Mouse (Mus musculus): ENCODE measurements around the gene Ccdc71. TPM values are rescaled to one million over a fixed set of nuclear protein-coding genes. Genes with fewer than 3 reads are reported as not detected.

Ccdc71 gene
- polyA plus RNA-seq, 1 experiment from 2014 or later, result 56.3 TPM

Other genes starting within 250 kb of the Ccdc71 start
- gene Dag1, start 196.6 kb upstream of the Ccdc71 start, polyA plus RNA-seq (2015; fragmentation: Nextera tagmentation; extraction: Ambion mirVana), result 86.6 and 107 TPM in 2 replicates
- 35.5 and 43.8 TPM in 2 replicates for gene Nicn1, start 170.1 kb upstream of the Ccdc71 start, polyA plus RNA-seq (2015; fragmentation: Nextera tagmentation; extraction: Ambion mirVana)
- 8.3 and 9.5 TPM in 2 replicates for gene Amt, start 163.7 kb upstream of the Ccdc71 start, polyA plus RNA-seq (2015; fragmentation: Nextera tagmentation; extraction: Ambion mirVana)
- 470 and 473 TPM in 2 replicates for gene Rhoa, start 154.4 kb upstream of the Ccdc71 start, polyA plus RNA-seq (2015; fragmentation: Nextera tagmentation; extraction: Ambion mirVana)
- 44.3 and 47.6 TPM in 2 replicates for gene Tcta, start 154.4 kb upstream of the Ccdc71 start, polyA plus RNA-seq (2015; fragmentation: Nextera tagmentation; extraction: Ambion mirVana)
- 621 and 657 TPM in 2 replicates for gene Gpx1, start 121.6 kb upstream of the Ccdc71 start, polyA plus RNA-seq (2015; fragmentation: Nextera tagmentation; extraction: Ambion mirVana)
- 99.6 and 108 TPM in 2 replicates for gene Usp4, start 112.7 kb upstream of the Ccdc71 start, polyA plus RNA-seq (2015; fragmentation: Nextera tagmentation; extraction: Ambion mirVana)
- gene 1700102P08Rik, start 67.7 kb upstream of the Ccdc71 start, polyA plus RNA-seq (2015; fragmentation: Nextera tagmentation; extraction: Ambion mirVana), result 0.72 and 0.74 TPM in 2 replicates
- gene Ccdc36, start 32.0 kb upstream of the Ccdc71 start, polyA plus RNA-seq (2015; fragmentation: Nextera tagmentation; extraction: Ambion mirVana), result 1.2 and 1.3 TPM in 2 replicates
- not detected in 2 replicates for gene BC048562, start 24.0 kb upstream of the Ccdc71 start, polyA plus RNA-seq (2015; fragmentation: Nextera tagmentation; extraction: Ambion mirVana)
- 30.6 and 32.5 TPM in 2 replicates for gene Klhdc8b, start 1.1 kb downstream of the Ccdc71 start, polyA plus RNA-seq (2015; fragmentation: Nextera tagmentation; extraction: Ambion mirVana)
- gene Lamb2, start 19.2 kb downstream of the Ccdc71 start, polyA plus RNA-seq (2015; fragmentation: Nextera tagmentation; extraction: Ambion mirVana), result 78.4 and 79.9 TPM in 2 replicates
- gene Usp19, start 30.1 kb downstream of the Ccdc71 start, polyA plus RNA-seq (2015; fragmentation: Nextera tagmentation; extraction: Ambion mirVana), result 61.4 and 63.3 TPM in 2 replicates
- 104 and 107 TPM in 2 replicates for gene Qars, start 47.2 kb downstream of the Ccdc71 start, polyA plus RNA-seq (2015; fragmentation: Nextera tagmentation; extraction: Ambion mirVana)
- gene Qrich1, start 56.3 kb downstream of the Ccdc71 start, polyA plus RNA-seq (2015; fragmentation: Nextera tagmentation; extraction: Ambion mirVana), result 112 TPM in 2 replicates
- gene Impdh2, start 99.8 kb downstream of the Ccdc71 start, polyA plus RNA-seq (2015; fragmentation: Nextera tagmentation; extraction: Ambion mirVana), result 151 and 157 TPM in 2 replicates
- gene Ndufaf3, start 106.9 kb downstream of the Ccdc71 start, polyA plus RNA-seq (2015; fragmentation: Nextera tagmentation; extraction: Ambion mirVana), result 33.6 and 40.4 TPM in 2 replicates
- 109 and 122 TPM in 2 replicates for gene Dalrd3, start 109.4 kb downstream of the Ccdc71 start, polyA plus RNA-seq (2015; fragmentation: Nextera tagmentation; extraction: Ambion mirVana)
- gene Wdr6, start 118.2 kb downstream of the Ccdc71 start, polyA plus RNA-seq (2015; fragmentation: Nextera tagmentation; extraction: Ambion mirVana), result 89.6 and 95.0 TPM in 2 replicates
- 8.8 and 10.8 TPM in 2 replicates for gene P4htm, start 137.1 kb downstream of the Ccdc71 start, polyA plus RNA-seq (2015; fragmentation: Nextera tagmentation; extraction: Ambion mirVana)
- 43.8 and 44.4 TPM in 2 replicates for gene Arih2, start 188.9 kb downstream of the Ccdc71 start, polyA plus RNA-seq (2015; fragmentation: Nextera tagmentation; extraction: Ambion mirVana)
- gene Slc25a20, start 201.6 kb downstream of the Ccdc71 start, polyA plus RNA-seq (2015; fragmentation: Nextera tagmentation; extraction: Ambion mirVana), result 37.1 and 38.3 TPM in 2 replicates
- 24.2 and 28.2 TPM in 2 replicates for gene Prkar2a, start 228.8 kb downstream of the Ccdc71 start, polyA plus RNA-seq (2015; fragmentation: Nextera tagmentation; extraction: Ambion mirVana)

Data from limb, embryonic 15.5 days (tissue).